Mouse (Mus musculus) left cerebral cortex, postnatal 4 days (tissue): ENCODE measurements around the gene Rars. TPM values are rescaled to one million over a fixed set of nuclear protein-coding genes. Genes with fewer than 3 reads are reported as not detected.

ENCODE experiments used
- DNase-seq: peaks from one replicate; pipeline ENCODE4 v3.0.0-alpha.2; 2022
- intact Hi-C: fragments of 180-260 bp; cut with DNase I; formaldehyde crosslinking; loops from one replicate; pipeline ENCODE4 v1.15.1; 2025
- microRNA-seq: library from miRNA; unstranded; fragments of <30 nt; microRNA quantifications from one replicate; pipeline ENCODE4 v1.2.0, GENCODE M21; 2022
- total RNA-seq, 2 experiments: library from RNA; stranded (reverse); gene quantifications; 2 replicates each; pipeline ENCODE4 v1.2.3; 2021

Rars gene
- total RNA-seq, 2 experiments from 2014 or later, result 54.7 to 57.0 TPM

- intact Hi-C loops, result no loop called here
These were observed 58.7 kb downstream of the Rars start for GRCm38 (mm10) chr11:35775606-35776005.

GRCm38 (mm10) chr11:35770741-35771504, 63.4 kb downstream of the Rars start:
- no peak for DNase-seq
- intact Hi-C loops, result no loop called here

More at GRCm38 (mm10) chr11:35775606-35776005, 58.7 kb downstream of the Rars start:
- no peak for DNase-seq

- intact Hi-C loops, result no loop called here
These were observed 64.4 kb downstream of the Rars start for GRCm38 (mm10) chr11:35769746-35770437.

DNA sequence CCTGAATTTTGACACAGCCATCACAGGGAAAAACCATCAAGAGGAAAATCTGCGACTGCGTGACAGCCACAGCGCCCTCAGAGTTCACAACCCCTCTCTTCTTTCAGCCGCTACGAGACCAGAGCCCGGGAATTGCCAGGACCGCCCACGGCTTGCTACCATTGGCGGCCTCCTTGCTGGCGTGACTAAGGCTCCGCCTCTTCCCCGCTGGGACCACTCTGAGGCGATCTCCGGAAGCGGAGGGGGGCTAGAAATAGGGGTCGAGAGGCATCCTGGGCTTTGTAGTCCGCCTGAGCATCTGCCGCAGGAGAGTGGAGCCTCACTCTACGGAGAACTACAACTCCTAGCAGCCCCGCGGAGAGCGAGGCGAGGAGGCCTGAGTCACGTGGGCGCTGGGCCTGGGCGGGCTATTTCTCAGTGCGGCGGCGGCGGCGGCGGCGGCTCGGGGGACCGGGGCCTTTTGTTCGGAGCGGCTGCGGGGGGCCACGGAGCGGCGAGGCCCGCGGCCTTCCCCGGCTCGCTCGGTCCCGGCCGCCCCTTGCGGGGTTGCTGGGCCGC, 65.0 kb downstream of the Rars start, which contains the start of gene Pank3:
Pank3 (plus strand) TSS at position 297 of the 558 bp plus-strand sequence.
- peak; percentile 99 for DNase-seq
- intact Hi-C loops, result no loop called here

More at GRCm38 (mm10) chr11:35769746-35770437, 64.4 kb downstream of the Rars start:
- DNase-seq, result peak; percentile 80

GRCm38 (mm10) chr11:35766845-35767244, 67.5 kb downstream of the Rars start:
- DNase-seq, result no peak
- intact Hi-C loops, result no loop called here

DNA sequence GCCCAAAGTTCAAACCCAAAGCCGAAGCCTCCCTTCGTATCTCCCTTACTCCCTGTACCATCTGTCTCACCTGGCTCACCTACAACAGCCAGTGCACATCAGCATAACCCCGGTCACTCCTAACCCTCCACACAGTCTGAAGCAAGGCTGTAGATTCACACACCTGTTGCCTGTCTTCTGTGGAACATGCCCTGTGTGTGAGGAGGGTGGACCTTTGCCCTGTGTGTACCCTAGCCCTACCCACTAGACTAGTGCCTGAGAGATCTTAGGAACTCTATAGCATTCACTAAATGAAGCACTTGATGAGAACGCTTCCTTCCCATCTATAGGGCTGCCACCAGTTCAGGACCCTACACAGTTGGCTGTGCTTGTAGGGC, 73.7 kb downstream of the Rars start:
- intact Hi-C loops, result no loop called here
- no peak for DNase-seq

GRCm38 (mm10) chr11:35760001-35760626, 74.2 kb downstream of the Rars start:
- intact Hi-C loops, result no loop called here
- DNase-seq, result no peak

Small RNA genes within 50 kb of the gene (microRNA-seq; reads per million reads assigned to microRNA genes)
- gene Mir103-1, result 7.2 reads per million, percentile 18 among the genes with 10 or more reads in this experiment

Other genes with a start within 250 kb of the Rars start
- 10 to 100 TPM; 64.9 to 70.1 TPM for gene Pank3, start 65.0 kb downstream of the Rars start, total RNA-seq
- 10 to 100 TPM; 51.9 to 53.1 TPM for gene Fbll1, start 35.6 kb downstream of the Rars start, total RNA-seq
- gene Wwc1, start 146.0 kb upstream of the Rars start, total RNA-seq, result 100 to 1,000 TPM; 106 to 129 TPM